Comparison of ENCODE assay signal across 8 mouse cellular contexts in the genomic region with DNA sequence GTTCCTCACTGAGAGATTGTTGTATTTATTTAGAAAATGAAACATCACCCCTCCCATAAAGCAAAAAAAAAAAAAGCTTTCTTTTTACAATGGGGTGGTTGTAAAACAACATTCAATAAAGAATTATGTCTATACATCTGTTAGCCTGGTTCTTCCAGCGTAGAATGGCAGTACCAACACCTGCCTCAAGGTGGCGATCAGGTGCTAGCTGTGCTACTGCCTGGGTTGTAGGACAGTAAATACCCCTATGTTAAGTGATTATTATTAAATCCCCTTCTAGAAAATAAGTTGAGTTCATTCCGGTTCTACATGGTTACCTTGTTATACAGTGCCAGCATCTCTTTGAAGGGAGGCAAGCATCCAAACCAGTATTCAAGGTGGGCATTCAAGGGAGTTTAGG.
DNase-seq lines count a peak whose midpoint lies in the region; ATAC-seq lines count a peak whose summit lies in the region.

No protein-coding gene starts in this region.

- H3K9ac ChIP-seq in forebrain, embryonic 11.5 days (ENCODE audit: low read length): no peak overlapping the region
- H3K9ac ChIP-seq in forebrain, embryonic 13.5 days: no peak overlapping the region

- 54% methylated on average over 3 of the region's 3 CpGs for WGBS in forebrain, embryonic 11.5 days
- WGBS in forebrain, embryonic 13.5 days: 59% methylated on average over 3 of the region's 3 CpGs

- H3K4me3 ChIP-seq in forebrain, embryonic 11.5 days (ENCODE audit: low read depth, low read length): no peak overlapping the region
- no peak overlapping the region for H3K4me3 ChIP-seq in forebrain, embryonic 13.5 days

- ATAC-seq in forebrain, embryonic 11.5 days (replicated peaks; ENCODE audit: low FRiP score): no peak
- no peak for ATAC-seq in forebrain, embryonic 13.5 days

- no peak overlapping the region for H3K27ac ChIP-seq in forebrain, embryonic 11.5 days (ENCODE audit: low read depth, low read length)
- H3K27ac ChIP-seq in forebrain, embryonic 13.5 days: no peak overlapping the region

- H3K4me2 ChIP-seq in forebrain, embryonic 11.5 days (ENCODE audit: low read depth, low read length, severe bottlenecking): no peak overlapping the region
- no peak overlapping the region for H3K4me2 ChIP-seq in forebrain, embryonic 13.5 days

- no peaks in the 10 kb centered on the region for H3K4me1 ChIP-seq in forebrain, embryonic 11.5 days (replicated peaks; ENCODE audit: control insufficient read depth, insufficient read depth, low read length)
- no peaks in the 10 kb centered on the region for H3K4me1 ChIP-seq in forebrain, embryonic 13.5 days

- no peaks in the 10 kb centered on the region for H3K27me3 ChIP-seq in forebrain, embryonic 11.5 days (ENCODE audit: control insufficient read depth, insufficient read depth, low read length)
- H3K27me3 ChIP-seq in forebrain, embryonic 13.5 days: no peaks in the 10 kb centered on the region

- no peaks in the 10 kb centered on the region for H3K9me3 ChIP-seq in forebrain, embryonic 11.5 days (ENCODE audit: control insufficient read depth, low read length)
- no peaks in the 10 kb centered on the region for H3K9me3 ChIP-seq in forebrain, embryonic 13.5 days (replicated peaks)

- no peaks in the 10 kb centered on the region for H3K36me3 ChIP-seq in forebrain, embryonic 11.5 days (ENCODE audit: control insufficient read depth, insufficient read depth, low read length)
- H3K36me3 ChIP-seq in forebrain, embryonic 13.5 days (ENCODE audit: poor library complexity, severe bottlenecking): no peaks in the 10 kb centered on the region

- peak; percentile 65 for DNase-seq in forebrain, embryonic 11.5 days (ENCODE audit: low spot score)
- peak; percentile 64 for DNase-seq in right cerebral cortex, postnatal 14 days
- DNase-seq in right cerebral cortex, postnatal 25 days: no peak
- peak; percentile 46 for DNase-seq in embryo, embryonic 11 days
- DNase-seq in kidney, postnatal 25 days: peak; percentile 46 to 77
- DNase-seq in mesoderm, embryonic 11.5 days (ENCODE audit: low read depth, low spot score): peak; percentile 39
- DNase-seq in thymus, postnatal 36 days: peak; percentile 30 to 38
